Mouse (Mus musculus): ENCODE measurements around the gene Slc13a3. TPM values are rescaled to one million over a fixed set of nuclear protein-coding genes. Genes with fewer than 3 reads are reported as not detected.

Gene Slc13a3
- polyA plus RNA-seq, 1 experiment: not detected

GRCm38 (mm10) chr2:165397502-165398163 is 75.4 kb downstream of the Slc13a3 start:
- Histone ChIP-seq H3K4me1 (peaks cover 10% of the 10 kb centered on the region; the same call in 1 of the 2 replicates), H3K4me3 (replicated peaks) (no peak overlapping the region), H3K36me3 (replicated peaks; ENCODE audit: low read length) (no peaks in the 10 kb centered on the region), H3K27me3 (replicated peaks) (peaks cover 56% of the 10 kb centered on the region), H3K9me3 (peaks cover 20% of the 10 kb centered on the region)
- no peak for TF ChIP-seq FLI1 (IDR thresholded peaks at IDR 0.05; ENCODE audit: low read length)
- TF ChIP-seq GATA1 (IDR thresholded peaks at IDR 0.05; ENCODE audit: borderline replicate concordance, low read length): no peak

DNA sequence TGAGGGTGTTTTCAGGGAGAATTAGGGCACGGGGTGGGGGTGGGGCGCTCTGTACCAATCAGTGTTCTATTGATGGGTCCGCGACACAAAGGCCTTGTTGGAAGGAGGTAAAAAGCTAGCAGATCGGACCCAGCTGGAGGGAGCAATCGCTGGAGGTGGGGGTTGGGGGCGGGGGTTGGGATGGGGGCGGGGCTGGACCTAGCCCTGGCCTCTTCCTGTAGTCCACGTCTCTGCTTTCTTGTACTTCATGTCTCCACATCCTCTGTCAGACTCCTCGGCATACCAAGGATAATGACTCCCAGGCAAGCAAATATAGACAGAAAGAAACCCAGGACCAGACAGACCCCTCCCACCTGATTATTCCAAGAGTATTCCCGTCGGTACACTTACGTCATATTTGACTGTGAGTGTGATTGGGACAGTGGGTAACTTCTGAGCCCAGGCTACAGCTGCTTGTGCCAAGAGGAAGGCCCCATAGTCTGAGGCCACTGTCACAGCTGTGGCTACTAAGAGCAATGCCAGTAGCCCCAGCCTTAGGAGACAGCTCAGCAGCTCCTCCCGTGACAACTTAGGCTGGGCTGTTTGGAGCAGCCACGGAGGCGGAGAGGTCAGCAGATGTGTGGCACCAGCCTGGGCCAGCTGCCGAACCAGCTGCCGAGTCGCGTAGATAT is 76.1 kb downstream of the Slc13a3 start:
- Histone ChIP-seq H3K4me3 (replicated peaks) (no peak overlapping the region), H3K9me3 (peaks cover 20% of the 10 kb centered on the region), H3K36me3 (replicated peaks; ENCODE audit: low read length) (no peaks in the 10 kb centered on the region), H3K4me1 (peaks cover 8% of the 10 kb centered on the region; the same call in 1 of the 2 replicates), H3K27me3 (replicated peaks) (peaks cover 58% of the 10 kb centered on the region)
- no peak for TF ChIP-seq FLI1 (IDR thresholded peaks at IDR 0.05; ENCODE audit: low read length)
- TF ChIP-seq GATA1 (IDR thresholded peaks at IDR 0.05; ENCODE audit: borderline replicate concordance, low read length): no peak

GRCm38 (mm10) chr2:165392156-165392555 is 80.9 kb downstream of the Slc13a3 start:
- no peaks in the 10 kb centered on the region for H3K36me3 ChIP-seq (replicated peaks; ENCODE audit: low read length)
- H3K4me1 ChIP-seq: peaks cover 7% of the 10 kb centered on the region
- no peak overlapping the region for H3K4me3 ChIP-seq (replicated peaks)
- H3K27me3 ChIP-seq (replicated peaks): peaks cover 44% of the 10 kb centered on the region
- TF ChIP-seq FLI1 (IDR thresholded peaks at IDR 0.05; ENCODE audit: low read length): no peak
- no peak for TF ChIP-seq GATA1 (IDR thresholded peaks at IDR 0.05; ENCODE audit: borderline replicate concordance, low read length)
- H3K9me3 ChIP-seq: peaks cover 20% of the 10 kb centered on the region

GRCm38 (mm10) chr2:165391561-165391960 is 81.5 kb downstream of the Slc13a3 start:
- H3K27me3 ChIP-seq (replicated peaks): peaks cover 47% of the 10 kb centered on the region

DNA sequence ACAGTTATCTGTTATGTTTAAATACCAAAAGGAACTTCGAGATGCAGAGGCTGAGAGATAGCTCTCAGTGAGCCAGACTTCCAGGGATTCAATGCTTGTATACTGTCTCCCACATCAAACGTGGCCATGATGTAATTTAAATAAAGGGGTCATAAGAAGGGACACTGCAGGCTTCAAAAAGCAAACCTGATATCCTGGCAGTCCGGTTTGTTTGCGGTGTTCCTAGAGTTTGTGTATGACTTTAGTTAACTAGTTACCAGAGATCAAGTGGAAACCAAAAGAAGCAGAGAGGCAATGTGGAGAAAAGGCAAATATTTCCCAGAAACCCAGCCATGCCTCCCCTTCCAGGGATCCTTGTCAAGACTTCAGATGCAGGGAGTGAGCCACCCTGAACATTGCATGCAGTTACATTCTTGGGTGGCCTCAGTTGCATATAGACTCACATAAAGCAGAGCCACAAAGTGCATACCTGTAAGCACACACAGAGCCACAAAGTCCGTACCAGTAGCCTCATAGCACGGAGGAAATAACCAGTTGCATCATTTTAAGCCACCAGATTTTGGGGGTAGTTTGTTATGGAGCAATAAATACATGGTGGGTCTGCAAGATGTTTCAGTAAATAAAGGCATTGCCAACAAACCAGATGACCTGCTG is 83.6 kb downstream of the Slc13a3 start:
- no peak overlapping the region for H3K4me3 ChIP-seq (replicated peaks)
- H3K4me1 ChIP-seq: peaks cover 7% of the 10 kb centered on the region
- peaks cover 59% of the 10 kb centered on the region for H3K27me3 ChIP-seq (replicated peaks)
- no peaks in the 10 kb centered on the region for H3K36me3 ChIP-seq (replicated peaks; ENCODE audit: low read length)
- H3K9me3 ChIP-seq: peaks cover 9% of the 10 kb centered on the region
- TF ChIP-seq FLI1 (IDR thresholded peaks at IDR 0.05; ENCODE audit: low read length) (no peak), GATA1 (IDR thresholded peaks at IDR 0.05; ENCODE audit: borderline replicate concordance, low read length) (no peak)

More at GRCm38 (mm10) chr2:165391561-165391960, 81.5 kb downstream of the Slc13a3 start:
- TF ChIP-seq FLI1 (IDR thresholded peaks at IDR 0.05; ENCODE audit: low read length) (no peak), GATA1 (IDR thresholded peaks at IDR 0.05; ENCODE audit: borderline replicate concordance, low read length) (no peak)
- Histone ChIP-seq H3K9me3 (peaks cover 20% of the 10 kb centered on the region), H3K4me3 (replicated peaks) (no peak overlapping the region), H3K36me3 (replicated peaks; ENCODE audit: low read length) (no peaks in the 10 kb centered on the region), H3K4me1 (peaks cover 7% of the 10 kb centered on the region)

GRCm38 (mm10) chr2:165387844-165388495 is 85.1 kb downstream of the Slc13a3 start, which contains the start of gene Zfp334:
Gene Zfp334 (minus strand): TSS chr2:165388259.
- Histone ChIP-seq H3K4me1 (peaks cover 7% of the 10 kb centered on the region), H3K9me3 (peaks cover 4% of the 10 kb centered on the region), H3K36me3 (replicated peaks; ENCODE audit: low read length) (no peaks in the 10 kb centered on the region), H3K27me3 (replicated peaks) (peaks cover 67% of the 10 kb centered on the region), H3K4me3 (replicated peaks) (peak within 1 kb of the TSS; percentile 70)
- TF ChIP-seq GATA1 (IDR thresholded peaks at IDR 0.05; ENCODE audit: borderline replicate concordance, low read length) (no peak), FLI1 (IDR thresholded peaks at IDR 0.05; ENCODE audit: low read length) (no peak)

DNA sequence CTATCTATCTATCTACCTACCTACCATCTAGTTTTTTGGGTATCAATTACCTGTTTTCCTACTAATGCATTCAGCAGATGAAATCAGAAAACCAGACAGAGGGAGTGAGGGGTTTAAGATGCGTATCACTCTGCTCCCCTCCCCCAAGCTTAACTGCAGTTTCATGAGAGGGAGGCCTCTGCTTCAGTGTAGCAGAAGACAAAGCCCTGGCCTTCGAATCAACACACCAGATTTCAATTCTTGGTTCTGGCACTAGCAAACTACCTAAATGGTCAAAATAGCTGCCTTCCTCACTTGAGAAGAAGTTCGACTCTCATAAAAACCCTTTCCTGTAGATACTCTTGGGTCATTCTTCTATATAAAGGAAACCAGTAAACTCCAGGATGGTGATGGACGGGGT is 85.7 kb downstream of the Slc13a3 start:
- peaks cover 4% of the 10 kb centered on the region for H3K9me3 ChIP-seq
- H3K36me3 ChIP-seq (replicated peaks; ENCODE audit: low read length): no peaks in the 10 kb centered on the region
- no peak for TF ChIP-seq FLI1 (IDR thresholded peaks at IDR 0.05; ENCODE audit: low read length)
- H3K4me3 ChIP-seq (replicated peaks): no peak overlapping the region
- H3K27me3 ChIP-seq (replicated peaks): peaks cover 62% of the 10 kb centered on the region
- H3K4me1 ChIP-seq: peaks cover 7% of the 10 kb centered on the region

DNA sequence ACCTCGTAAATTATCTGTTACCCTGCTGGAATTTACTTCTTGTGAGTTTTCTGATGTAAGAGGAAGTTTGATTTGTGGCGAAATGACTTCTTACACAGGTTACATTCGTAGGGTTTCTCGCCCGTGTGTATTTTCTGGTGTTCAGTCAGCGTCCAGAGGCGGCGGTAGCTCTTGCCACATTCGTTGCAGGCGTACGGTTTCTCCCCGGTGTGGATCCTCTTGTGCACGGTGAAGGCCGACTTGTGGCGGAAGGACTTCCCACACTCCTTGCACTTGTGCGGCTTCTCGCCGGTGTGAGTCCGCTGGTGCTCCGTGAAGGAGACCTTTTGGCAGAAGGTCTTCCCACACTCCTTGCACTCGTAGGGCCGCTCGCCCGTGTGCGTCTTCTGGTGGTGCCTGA is 93.0 kb downstream of the Slc13a3 start:
- Histone ChIP-seq H3K27me3 (replicated peaks) (peaks cover 51% of the 10 kb centered on the region), H3K4me1 (peaks cover 7% of the 10 kb centered on the region; the same call in 1 of the 2 replicates), H3K9me3 (peaks cover 30% of the 10 kb centered on the region), H3K36me3 (replicated peaks; ENCODE audit: low read length) (no peaks in the 10 kb centered on the region), H3K4me3 (replicated peaks) (peak overlapping the region; percentile 14)
- TF ChIP-seq GATA1 (IDR thresholded peaks at IDR 0.05; ENCODE audit: borderline replicate concordance, low read length): no peak
- no peak for TF ChIP-seq FLI1 (IDR thresholded peaks at IDR 0.05; ENCODE audit: low read length)

GRCm38 (mm10) chr2:165376001-165376400 is 97.0 kb downstream of the Slc13a3 start:
- H3K4me3 ChIP-seq (replicated peaks): no peak overlapping the region
- peaks cover 7% of the 10 kb centered on the region; the same call in 1 of the 2 replicates for H3K4me1 ChIP-seq
- peaks cover 28% of the 10 kb centered on the region for H3K9me3 ChIP-seq
- TF ChIP-seq GATA1 (IDR thresholded peaks at IDR 0.05; ENCODE audit: borderline replicate concordance, low read length) (no peak), FLI1 (IDR thresholded peaks at IDR 0.05; ENCODE audit: low read length) (no peak)
- peaks cover 43% of the 10 kb centered on the region for H3K27me3 ChIP-seq (replicated peaks)
- no peaks in the 10 kb centered on the region for H3K36me3 ChIP-seq (replicated peaks; ENCODE audit: low read length)
